Mouse (Mus musculus) right cerebral cortex, adult 2 months (tissue): ENCODE results near the gene Slc45a3.

Experiments
- DNase-seq, 2 experiments: peaks; one replicate each; pipeline ENCODE4 v3.0.0; 2021 to 2022; ENCODE audit warnings: low spot score in 2 of 2

Gene Slc45a3

DNA sequence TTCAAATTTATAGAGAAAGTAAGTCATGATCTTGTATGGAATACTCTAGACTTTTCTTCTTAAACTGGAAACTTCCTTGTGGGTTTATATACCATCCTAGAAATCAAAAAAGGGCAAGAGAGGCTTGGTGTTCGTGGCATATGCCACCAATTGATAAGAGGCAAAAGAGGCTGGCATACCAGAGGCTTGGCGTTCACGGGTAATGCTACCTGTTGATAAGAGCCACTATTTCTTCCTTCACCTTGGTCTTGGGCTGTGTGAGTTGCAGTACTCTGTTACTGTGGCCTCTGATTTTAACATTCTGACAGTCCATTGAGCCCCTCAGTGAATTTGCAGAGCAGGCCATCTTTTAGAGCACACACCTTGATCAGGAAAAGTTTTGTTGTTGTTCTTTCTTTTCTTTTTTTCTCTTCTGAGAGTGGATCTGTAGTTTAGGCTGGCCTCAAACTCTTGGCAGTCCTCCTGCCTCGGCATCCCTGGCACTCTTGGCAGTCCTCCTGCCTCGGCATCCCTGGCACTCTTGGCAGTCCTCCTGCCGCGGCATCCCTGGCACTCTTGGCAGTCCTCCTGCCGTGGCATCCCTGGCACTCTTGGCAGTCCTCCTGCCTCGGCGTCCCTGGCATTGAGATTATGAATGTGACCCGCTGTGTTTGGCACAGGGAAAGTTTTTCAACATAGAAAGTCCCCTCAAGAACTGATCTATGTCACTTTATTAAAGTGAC, 64.3 kb downstream of the Slc45a3 start:
- no peak for DNase-seq

DNA sequence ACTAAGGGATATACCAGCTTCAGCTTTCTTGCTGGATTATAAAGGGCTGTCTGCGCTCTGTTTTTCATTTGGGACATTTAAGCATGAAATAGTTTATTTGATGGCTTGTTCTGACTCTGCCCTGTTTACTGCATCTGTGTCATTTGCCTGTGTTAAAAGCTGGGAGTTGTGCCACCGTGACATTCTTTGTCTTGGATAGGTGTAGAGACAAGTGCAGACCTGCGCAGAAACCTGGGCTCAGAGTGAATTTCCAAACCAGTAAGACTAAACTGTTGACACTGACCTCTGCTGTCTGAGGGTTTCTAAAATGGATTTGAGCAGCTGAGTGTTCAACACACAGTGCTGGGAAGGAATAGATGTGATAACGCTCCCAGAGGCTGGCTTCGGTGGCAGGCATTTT, 65.2 kb downstream of the Slc45a3 start:
- no peak for DNase-seq

DNA sequence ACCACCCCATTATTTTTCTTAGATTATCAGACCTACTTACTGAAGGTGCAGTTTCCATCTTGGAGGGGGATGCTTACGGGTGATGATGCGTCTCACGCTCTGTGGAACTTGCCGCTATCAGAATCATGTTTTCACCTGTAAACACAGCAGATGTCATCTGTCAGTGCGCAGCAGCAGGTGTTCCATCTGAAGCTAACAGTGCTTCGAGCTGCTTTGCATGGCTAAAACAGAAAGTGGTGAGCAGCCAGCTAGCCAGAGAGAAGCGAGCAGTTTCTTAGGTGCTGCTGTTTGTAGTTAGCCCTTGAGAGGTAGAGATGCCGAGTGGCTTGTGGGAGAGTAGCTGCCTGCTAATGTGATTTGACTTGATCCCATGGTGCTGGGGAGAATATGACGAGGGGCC, 65.6 kb downstream of the Slc45a3 start:
- DNase-seq = no peak

DNA sequence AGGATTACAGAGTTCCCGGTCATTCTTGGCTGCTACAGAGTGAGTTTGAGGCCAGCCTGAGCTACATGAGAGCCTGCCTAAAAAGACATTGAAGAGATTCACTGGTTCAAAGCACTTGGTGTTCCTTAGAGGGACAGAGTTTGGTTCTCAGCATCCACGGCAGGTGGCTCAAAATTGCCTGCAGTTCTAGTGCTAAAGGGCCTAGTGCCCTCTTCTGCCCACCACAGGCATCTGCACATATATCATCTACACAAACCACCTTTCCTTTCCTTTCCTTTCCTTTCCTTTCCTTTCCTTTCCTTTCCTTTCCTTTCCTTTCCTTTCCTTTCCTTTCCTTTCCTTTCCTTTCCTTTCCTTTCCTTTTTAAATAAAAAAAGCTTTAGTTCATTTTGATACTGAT, 67.8 kb downstream of the Slc45a3 start:
- no peak for DNase-seq

DNA sequence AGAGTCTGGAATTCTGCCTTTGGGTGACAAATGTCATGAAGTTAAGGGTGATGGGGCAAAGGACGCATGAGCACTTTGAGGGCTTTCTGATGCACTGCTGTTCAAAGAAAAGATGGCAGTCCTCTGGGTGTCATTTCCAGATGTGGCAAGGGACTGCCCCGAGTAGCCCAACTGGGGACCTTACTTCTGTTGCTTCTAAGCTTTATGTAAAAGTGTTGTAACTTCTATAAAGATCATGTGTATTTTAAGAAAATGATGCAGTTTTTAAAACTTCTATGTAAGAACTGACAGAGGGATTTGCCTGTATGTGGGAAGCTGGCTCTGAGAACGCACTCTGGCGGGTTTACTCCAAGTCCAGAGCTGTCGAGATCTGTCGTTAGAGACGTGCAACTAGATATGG, 69.4 kb downstream of the Slc45a3 start:
- no peak for DNase-seq
